Mouse (Mus musculus) splenic B cell, adult 2 months (primary cell): Measurements from ENCODE around the gene Hist1h4f.

Source experiments
- DNase-seq: peaks from one replicate; pipeline ENCODE4 v3.0.0-alpha.2; 2011; ENCODE audit warnings: low read depth, low spot score
- H3K27me3 ChIP-seq: 2 replicates; pipeline ENCODE4 v1.6.1; 2012; ENCODE audit warnings: mild to moderate bottlenecking, low read length, moderate library complexity, mixed read lengths; ENCODE audit not compliant: control insufficient read depth, poor library complexity, insufficient read depth, severe bottlenecking
- H3K36me3 ChIP-seq: 2 replicates; pipeline ENCODE4 v1.6.1; 2012; ENCODE audit warnings: mild to moderate bottlenecking, low read length, moderate library complexity, mixed read lengths; ENCODE audit not compliant: control insufficient read depth, poor library complexity, insufficient read depth, severe bottlenecking

Hist1h4f gene

DNA sequence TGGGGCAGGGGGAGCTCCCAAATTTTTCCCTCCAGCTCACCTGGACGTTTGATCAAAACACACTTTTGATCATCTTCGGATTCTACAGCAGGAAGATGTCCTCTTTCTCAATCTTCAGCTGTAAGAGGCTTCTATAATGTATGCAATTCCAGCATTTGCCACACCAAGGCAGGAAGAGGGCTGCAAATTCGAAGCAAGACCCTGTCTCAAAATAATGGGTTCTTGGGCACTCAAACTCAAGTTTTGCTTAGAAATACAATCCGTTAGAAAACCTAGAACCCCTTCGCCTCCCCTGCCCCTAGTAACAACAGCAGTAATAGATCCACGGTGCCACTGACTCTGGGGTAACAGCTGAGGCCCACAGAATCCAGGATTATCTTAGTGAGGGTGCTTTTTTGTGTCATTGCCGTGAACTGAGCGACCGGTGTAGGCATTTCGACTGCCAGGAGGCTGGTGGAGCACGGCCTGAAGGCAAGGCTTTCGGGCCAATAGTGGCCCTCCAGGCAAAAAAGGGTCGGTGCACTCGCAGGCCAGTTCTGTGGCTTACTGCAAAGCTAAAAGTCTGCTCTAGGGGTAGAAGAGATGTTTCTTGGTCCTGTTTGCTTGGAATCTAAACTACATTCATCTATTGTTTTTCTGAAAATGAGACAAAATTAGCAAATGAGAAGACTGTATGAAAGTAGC, 45.6 kb downstream of the Hist1h4f start:
- Histone ChIP-seq H3K27me3 (no peaks in the 10 kb centered on the region), H3K36me3 (no peaks in the 10 kb centered on the region)
- DNase-seq: no peak

GRCm38 (mm10) chr13:23503797-23504196, 47.7 kb downstream of the Hist1h4f start:
- peak; percentile 56 for DNase-seq
- no peaks in the 10 kb centered on the region for H3K36me3 ChIP-seq
- no peaks in the 10 kb centered on the region for H3K27me3 ChIP-seq

- Histone ChIP-seq H3K27me3 (no peaks in the 10 kb centered on the region), H3K36me3 (no peaks in the 10 kb centered on the region)
- DNase-seq: no peak
These were observed 48.5 kb downstream of the Hist1h4f start for GRCm38 (mm10) chr13:23502916-23503315.

GRCm38 (mm10) chr13:23502031-23502567, 49.3 kb downstream of the Hist1h4f start:
- Histone ChIP-seq H3K36me3 (no peaks in the 10 kb centered on the region), H3K27me3 (no peaks in the 10 kb centered on the region)
- no peak for DNase-seq

DNA sequence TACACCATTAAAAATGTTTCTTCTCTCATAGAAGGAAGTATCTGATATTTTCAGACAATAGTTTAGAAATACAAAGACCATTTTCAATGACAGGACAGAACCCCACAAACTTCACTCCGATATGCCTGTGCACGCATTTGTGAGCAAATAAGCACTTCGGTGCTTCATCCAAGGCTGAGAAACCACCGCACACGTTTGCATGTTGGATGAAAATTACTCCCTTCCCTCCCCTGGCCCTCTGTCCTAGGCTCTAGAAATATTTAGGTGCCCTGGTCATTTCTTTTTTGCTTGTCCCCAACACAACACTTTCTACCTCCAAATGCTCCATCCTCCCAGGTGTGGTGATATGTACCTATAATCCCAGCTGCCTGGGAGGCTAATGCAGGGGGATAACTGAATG, 49.9 kb downstream of the Hist1h4f start:
- H3K27me3 ChIP-seq: no peaks in the 10 kb centered on the region
- no peaks in the 10 kb centered on the region for H3K36me3 ChIP-seq
- DNase-seq: no peak
